Mouse (Mus musculus) spleen, embryonic (tissue): ENCODE measurements around the gene Ovol1.

Experiments used
- CTCF ChIA-PET: fragments of 350-600 bp; sonication (Branson Sonifier 250); formaldehyde crosslinking; loops from one replicate; lab custom pipeline; 2022; lab: Charles Lee

Gene Ovol1

GRCm38 (mm10) chr19:5529325-5530137 lies 30.9 kb downstream of the Ovol1 start:
- CTCF ChIA-PET = interaction anchor here (0.6 to 2.4 kb wide), 4 partner anchors 39 to 196 kb away, joined by 3 to 16 read pairs (median 3); partner anchors contain the start of genes Ap5b1 and Ehbp1l1

GRCm38 (mm10) chr19:5525204-5525603 lies 35.2 kb downstream of the Ovol1 start:
- CTCF ChIA-PET = no interaction called here

GRCm38 (mm10) chr19:5518721-5519120 lies 41.7 kb downstream of the Ovol1 start:
- CTCF ChIA-PET = interaction anchor here (0.6 kb wide), 1 partner anchor 1107 kb away, joined by 3 read pairs; no protein-coding TSS in a partner anchor

GRCm38 (mm10) chr19:5516906-5517505 lies 43.4 kb downstream of the Ovol1 start:
- CTCF ChIA-PET = no interaction called here

- CTCF ChIA-PET = no interaction called here
These were observed 44.3 kb downstream of the Ovol1 start for GRCm38 (mm10) chr19:5515840-5516777.

- CTCF ChIA-PET = no interaction called here
These were observed 47.5 kb downstream of the Ovol1 start for GRCm38 (mm10) chr19:5513005-5513349.

- CTCF ChIA-PET = interaction anchor here (0.7 kb wide), 1 partner anchor 657 kb away, joined by 5 read pairs; no protein-coding TSS in a partner anchor
These were observed 48.1 kb downstream of the Ovol1 start for GRCm38 (mm10) chr19:5512091-5513004.

GRCm38 (mm10) chr19:5511074-5511632 lies 49.3 kb downstream of the Ovol1 start:
- CTCF ChIA-PET = interaction anchor here (0.5 to 1.2 kb wide), 4 partner anchors 21 to 72 kb away, joined by 3 to 8 read pairs (median 3); partner anchors contain the start of genes Cfl1 and Mus81

- CTCF ChIA-PET = interaction anchor here (0.6 to 1.2 kb wide), 5 partner anchors 15 to 606 kb away, joined by 3 to 8 read pairs (median 3); partner anchors contain the start of genes Cfl1 and Mus81
These were observed 50.1 kb downstream of the Ovol1 start, which contains the start of gene Snx32 for GRCm38 (mm10) chr19:5510031-5511026. TSS of gene Snx32 (minus strand) at chr19:5510538.

GRCm38 (mm10) chr19:5503687-5504086 lies 56.8 kb downstream of the Ovol1 start, which contains the start of gene 1700020D05Rik:
TSS of gene 1700020D05Rik (minus strand) at chr19:5503787.
- CTCF ChIA-PET = interaction anchor here (0.6 kb wide), 1 partner anchor 1284 kb away, joined by 9 read pairs; no protein-coding TSS in a partner anchor

- CTCF ChIA-PET = no interaction called here
These were observed 60.0 kb downstream of the Ovol1 start for GRCm38 (mm10) chr19:5500330-5500875.
